Mouse (Mus musculus) ES-Bruce4 (cell line): ENCODE measurements at regions not wholly inside any gene's neighbourhood (a gene's known extent, or its start where the extent isn't known, plus 50 kb on each side); places are given as distances from the start of the nearest gene placed in this dataset.

Source experiments
- H3K27ac ChIP-seq: 2 replicates; pipeline ENCODE4 v1.5.1; 2012; ENCODE audit warnings: low read length, inconsistent platforms; ENCODE audit not compliant: insufficient read depth
- H3K27me3 ChIP-seq: 2 replicates; pipeline ENCODE4 v1.6.1; 2012; ENCODE audit warnings: mild to moderate bottlenecking, low read length, inconsistent platforms; ENCODE audit not compliant: control insufficient read depth, poor library complexity, insufficient read depth, severe bottlenecking
- H3K36me3 ChIP-seq: 2 replicates; pipeline ENCODE4 v1.6.1; 2012; ENCODE audit warnings: inconsistent platforms, mild to moderate bottlenecking, low read length, moderate library complexity; ENCODE audit not compliant: control insufficient read depth, poor library complexity, insufficient read depth, severe bottlenecking
- H3K4me1 ChIP-seq: one replicate; pipeline ENCODE4 v1.8.1; 2011; ENCODE audit warnings: low read length; ENCODE audit not compliant: control insufficient read depth, insufficient read depth
- H3K4me3 ChIP-seq: 2 replicates; pipeline ENCODE4 v1.5.1; 2011; ENCODE audit warnings: low read depth, mild to moderate bottlenecking, low read length
- H3K9ac ChIP-seq: 2 replicates; pipeline ENCODE4 v1.6.1; 2012; ENCODE audit warnings: low read depth, mild to moderate bottlenecking, inconsistent platforms; ENCODE audit not compliant: poor library complexity, severe bottlenecking
- H3K9me3 ChIP-seq: replicated peaks from 2 replicates; pipeline ENCODE4 v1.6.1; 2012; ENCODE audit warnings: mild to moderate bottlenecking, low read length, inconsistent platforms; ENCODE audit not compliant: control insufficient read depth, poor library complexity, insufficient read depth, severe bottlenecking
- CTCF ChIP-seq: IDR thresholded peaks from one replicate; pipeline ENCODE4 v1.8.1; 2011; ENCODE audit warnings: low read depth, low read length
- EP300 ChIP-seq: IDR thresholded peaks from 2 replicates; pipeline ENCODE4 v1.6.1; 2011; ENCODE audit warnings: low read depth, low read length; ENCODE audit not compliant: insufficient read depth
- POLR2A ChIP-seq: IDR thresholded peaks from one replicate; pipeline ENCODE4 v1.8.1; 2011; ENCODE audit warnings: low read length; ENCODE audit not compliant: insufficient read depth

DNA sequence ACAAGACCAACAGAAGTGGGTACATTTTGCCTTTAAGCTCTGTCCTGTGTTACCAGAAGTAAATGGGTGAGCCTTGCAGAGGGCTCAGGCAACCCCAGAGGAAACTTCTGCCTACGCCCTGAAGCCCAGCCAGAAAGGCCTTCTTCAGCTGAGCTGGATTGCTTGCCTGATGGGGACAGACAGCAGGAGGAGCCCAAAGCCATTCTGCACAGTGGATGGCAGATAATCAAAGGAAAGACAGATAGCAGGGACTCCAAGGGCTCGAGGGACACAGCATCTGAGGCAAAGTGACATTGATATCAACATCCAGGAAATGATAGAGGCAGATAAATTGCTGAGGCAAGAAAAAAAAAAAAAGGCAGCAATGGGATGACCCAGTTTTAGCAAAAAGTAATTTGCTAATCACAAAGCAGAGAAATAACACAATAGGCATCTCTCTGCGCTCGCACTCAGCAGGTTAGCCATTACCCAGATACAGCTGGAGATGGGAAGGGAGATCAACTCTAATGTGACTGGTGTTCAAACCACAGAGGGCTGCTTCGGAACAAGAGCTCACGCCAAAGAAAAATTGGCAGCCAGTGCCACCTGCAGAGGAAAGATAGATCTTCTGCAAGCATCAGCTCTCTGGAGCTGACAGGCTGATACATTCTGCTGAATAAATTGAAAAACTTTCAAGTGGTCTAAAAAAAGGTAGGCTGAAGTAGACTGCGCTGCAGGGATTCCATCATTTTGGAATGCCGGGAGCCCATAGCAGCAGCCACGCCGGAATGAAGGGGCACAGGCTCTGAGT is 494.8 kb downstream of the Prim2 start:
- Histone ChIP-seq H3K4me1 (no peaks in the 10 kb centered on the region), H3K27me3 (no peaks in the 10 kb centered on the region), H3K4me3 (no peak overlapping the region), H3K9ac (no peak overlapping the region), H3K27ac (no peak overlapping the region), H3K9me3 (no peaks in the 10 kb centered on the region), H3K36me3 (no peaks in the 10 kb centered on the region)
- TF ChIP-seq EP300 = no peak
- no peak for TF ChIP-seq POLR2A
- TF ChIP-seq CTCF = no peak

GRCm38 (mm10) chr1:33136991-33137390 is 532.6 kb downstream of the Prim2 start:
- no peaks in the 10 kb centered on the region for H3K4me1 ChIP-seq
- no peaks in the 10 kb centered on the region for H3K27me3 ChIP-seq
- no peaks in the 10 kb centered on the region for H3K36me3 ChIP-seq
- no peak overlapping the region for H3K27ac ChIP-seq
- TF ChIP-seq CTCF (no peak), EP300 (no peak), POLR2A (no peak)
- H3K9me3 ChIP-seq = no peaks in the 10 kb centered on the region
- no peak overlapping the region for H3K9ac ChIP-seq
- H3K4me3 ChIP-seq = no peak overlapping the region

- no peak for TF ChIP-seq CTCF
- no peak for TF ChIP-seq EP300
- TF ChIP-seq POLR2A = no peak
- H3K27me3 ChIP-seq = no peaks in the 10 kb centered on the region; the same call in 1 of the 2 replicates
- no peaks in the 10 kb centered on the region for H3K9me3 ChIP-seq
- H3K27ac ChIP-seq = no peak overlapping the region
- H3K4me1 ChIP-seq = no peaks in the 10 kb centered on the region
- H3K36me3 ChIP-seq = no peaks in the 10 kb centered on the region
- no peak overlapping the region for H3K4me3 ChIP-seq
- H3K9ac ChIP-seq = no peak overlapping the region
These were observed 539.2 kb downstream of the Prim2 start for GRCm38 (mm10) chr1:33130351-33130750.

GRCm38 (mm10) chr1:33125062-33125461 is 544.5 kb downstream of the Prim2 start:
- Histone ChIP-seq H3K27me3 (no peaks in the 10 kb centered on the region; the same call in 1 of the 2 replicates), H3K4me3 (no peak overlapping the region), H3K9ac (no peak overlapping the region), H3K4me1 (no peaks in the 10 kb centered on the region), H3K9me3 (no peaks in the 10 kb centered on the region), H3K36me3 (no peaks in the 10 kb centered on the region), H3K27ac (no peak overlapping the region)
- no peak for TF ChIP-seq CTCF
- TF ChIP-seq EP300 = no peak
- TF ChIP-seq POLR2A = no peak

- Histone ChIP-seq H3K9me3 (peaks cover 5% of the 10 kb centered on the region), H3K9ac (no peak overlapping the region), H3K4me1 (no peaks in the 10 kb centered on the region), H3K27ac (no peak overlapping the region), H3K4me3 (no peak overlapping the region), H3K27me3 (no peaks in the 10 kb centered on the region), H3K36me3 (no peaks in the 10 kb centered on the region)
- TF ChIP-seq CTCF (no peak), POLR2A (no peak), EP300 (no peak)
These were observed 559.2 kb upstream of the Gm5415 start for GRCm38 (mm10) chr1:33106286-33106685.

DNA sequence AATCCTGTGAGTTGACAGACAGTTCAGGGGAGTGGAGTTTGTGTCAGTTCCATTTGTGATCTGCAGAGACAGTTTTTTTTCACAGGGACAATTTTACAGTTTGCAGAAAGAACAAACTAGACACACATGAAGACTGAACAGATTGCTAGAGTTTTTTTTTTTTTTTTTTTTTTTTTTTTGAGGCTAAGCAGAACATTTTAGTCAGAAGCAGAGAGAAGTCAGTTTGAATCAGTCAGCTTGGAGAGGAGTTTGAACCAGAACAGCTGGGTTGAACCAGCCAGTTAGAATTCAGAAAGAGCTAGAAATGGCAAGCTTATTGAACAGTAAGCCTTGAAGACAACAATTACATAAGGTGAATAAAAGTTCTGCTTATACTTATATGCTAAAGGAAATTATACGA is 557.2 kb upstream of the Gm5415 start:
- Histone ChIP-seq H3K36me3 (no peaks in the 10 kb centered on the region), H3K27me3 (no peaks in the 10 kb centered on the region), H3K9ac (no peak overlapping the region), H3K4me1 (no peaks in the 10 kb centered on the region), H3K27ac (no peak overlapping the region), H3K9me3 (peaks cover 5% of the 10 kb centered on the region), H3K4me3 (no peak overlapping the region)
- TF ChIP-seq POLR2A (no peak), CTCF (no peak), EP300 (no peak)
